In genomic region chr3:148988996-148989817, GRCm38 (mm10) we compare ENCODE assay signal across 8 mouse cellular contexts. TPM values are rescaled to one million over a fixed set of nuclear protein-coding genes. Genes with fewer than 3 reads are reported as not detected.
DNase-seq lines count a peak whose midpoint lies in the region; ATAC-seq lines count a peak whose summit lies in the region.

No protein-coding gene starts in this region.

- H3K4me1 ChIP-seq in hindbrain, embryonic 12.5 days: peaks cover 21% of the 10 kb centered on the region

- WGBS in hindbrain, embryonic 12.5 days: under 1% methylated on average over 72 of the region's 75 CpGs

- H3K27ac ChIP-seq in hindbrain, embryonic 12.5 days: peak overlapping the region; percentile 99

- peak overlapping the region; percentile 96 for H3K9ac ChIP-seq in hindbrain, embryonic 12.5 days

- peak overlapping the region; percentile 81 for H3K4me3 ChIP-seq in hindbrain, embryonic 12.5 days

- H3K9me3 ChIP-seq in hindbrain, embryonic 12.5 days (replicated peaks): no peaks in the 10 kb centered on the region

- no peaks in the 10 kb centered on the region for H3K36me3 ChIP-seq in hindbrain, embryonic 12.5 days

- peak overlapping the region; percentile 82 for H3K4me2 ChIP-seq in hindbrain, embryonic 12.5 days (replicated peaks)

- DNase-seq in Muller cell, postnatal 12 days (ENCODE audit: inconsistent ontology term): peak; percentile 95
- peak; percentile 74 to 80 for DNase-seq in cerebellum, postnatal 25 days
- DNase-seq in frontal cortex, postnatal 25 days (ENCODE audit: low spot score in 2 of 2): peak; percentile 61
- peak; percentile 48 to 60 for DNase-seq in layer of hippocampus, postnatal 25 days (ENCODE audit: extremely low spot score in 1 of 2, low spot score in 1 of 2)
- peak; percentile 87 for DNase-seq in lung, postnatal 14 days
- DNase-seq in retina, embryonic 14.5 days (ENCODE audit: low spot score): peak; percentile 86
- peak; percentile 79 to 81 for DNase-seq in urinary bladder, adult 18-20 months (ENCODE audit: low spot score in 2 of 2)

- peak; percentile 85 for ATAC-seq in hindbrain, embryonic 12.5 days (ENCODE audit: low FRiP score)

- H3K27me3 ChIP-seq in hindbrain, embryonic 12.5 days: peaks cover under 1% of the 10 kb centered on the region; the same call in 1 of the 2 replicates

RNA-seq across cellular contexts. Expression of gene Adgrl2, which starts 1.1 kb away (rescaled TPM):
- 98.1 and 121 TPM in 2 replicates for polyA plus RNA-seq in hindbrain, embryonic 12.5 days (2016; fragmentation: Nextera tagmentation; extraction: Ambion mirVana)
- 10 to 100 TPM; 60.1 to 70.2 TPM for total RNA-seq in layer of hippocampus, postnatal 25 days (2021)

Comparison
In these comparisons a context has a peak if more than half of its experiments do, and no peak if none do; other contexts are left out.
1. Peak in every context shown above with its lines: DNase-seq, ATAC-seq, H3K4me3 ChIP-seq and H3K27ac ChIP-seq.